In the genomic region with DNA sequence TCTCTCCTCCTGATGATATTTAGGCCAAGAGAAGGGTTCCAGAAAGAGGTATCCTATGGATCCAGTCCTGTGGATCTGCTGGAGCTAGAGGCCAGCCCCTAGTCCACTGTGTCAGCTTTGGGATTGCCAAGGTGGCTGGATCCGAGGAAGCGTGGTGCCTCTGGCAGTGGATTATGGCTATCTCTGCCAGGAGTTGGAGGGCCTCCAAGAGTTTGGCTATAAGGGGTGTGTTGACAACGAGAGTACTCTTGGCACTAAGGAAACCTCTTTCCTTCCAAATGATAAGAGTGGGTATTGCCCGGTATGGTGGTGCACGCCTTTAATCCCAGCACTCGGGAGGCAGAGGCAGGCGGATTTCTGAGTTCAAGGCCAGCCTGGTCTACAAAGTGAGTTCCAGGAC, we compare ENCODE assay signal across 19 mouse cellular contexts.
"Had no signal": no experiment of that assay in that cellular context is flagged by ENCODE, and none has a peak within 500 bp of the region (broad histone marks: within the 10 kb centered on the region; RNA-seq: fewer than 3 reads in every experiment).

No protein-coding gene starts in this region.

- H3K27me3 ChIP-seq: kidney, embryonic 15.5 days; liver, embryonic 12.5 days; liver, embryonic 15.5 days; lung, embryonic 15.5 days; megakaryocyte, embryonic 14.5 days; midbrain, embryonic 13.5 days; neural tube, embryonic 13.5 days; stomach, embryonic 15.5 days had no signal

- H3K27ac ChIP-seq: kidney, embryonic 15.5 days; liver, embryonic 12.5 days; liver, embryonic 15.5 days; lung, embryonic 15.5 days; midbrain, embryonic 10.5 days; midbrain, embryonic 13.5 days; neural tube, embryonic 13.5 days; stomach, embryonic 15.5 days had no signal

- H3K4me1 ChIP-seq: kidney, embryonic 15.5 days; liver, embryonic 12.5 days; liver, embryonic 15.5 days; lung, embryonic 15.5 days; midbrain, embryonic 10.5 days; midbrain, embryonic 13.5 days; neural tube, embryonic 13.5 days; stomach, embryonic 15.5 days had no signal

- DNase-seq: kidney, postnatal 10 days; kidney, postnatal 36 days; lung, adult 18-20 months; lung, postnatal 10 days; lung, postnatal 36 days; retina, postnatal 1 day; right cerebral cortex, postnatal 25 days; spleen, adult 18-20 months; thymus, postnatal 25 days had no signal

- H3K4me3 ChIP-seq: kidney, embryonic 15.5 days; liver, embryonic 12.5 days; liver, embryonic 15.5 days; lung, embryonic 15.5 days; megakaryocyte, embryonic 14.5 days; midbrain, embryonic 10.5 days; midbrain, embryonic 13.5 days; myocyte; neural tube, embryonic 13.5 days; stomach, embryonic 15.5 days had no signal
